15 mouse cellular contexts compared by ENCODE assay signal in the genomic region with DNA sequence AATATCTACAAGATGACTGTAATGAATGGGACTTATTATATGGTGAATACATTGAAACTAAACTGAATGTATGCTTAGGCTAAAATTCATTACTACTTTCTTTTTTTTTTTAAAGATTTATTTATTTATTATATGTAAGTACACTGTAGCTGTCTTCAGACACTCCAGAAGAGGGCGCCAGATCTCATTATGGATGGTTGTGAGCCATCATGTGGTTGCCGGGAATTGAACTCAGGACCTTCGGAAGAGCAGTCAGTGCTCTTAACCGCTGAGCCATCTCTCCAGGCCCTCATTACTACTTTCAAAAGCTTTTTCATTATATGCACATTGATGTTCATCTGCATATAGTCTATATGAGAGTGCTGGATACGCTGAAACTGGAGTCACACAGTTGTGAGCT. TPM values are rescaled to one million over a fixed set of nuclear protein-coding genes. Genes with fewer than 3 reads are reported as not detected.
"Had no signal": no experiment of that assay in that cellular context is flagged by ENCODE, and none has a peak within 500 bp of the region (broad histone marks: within the 10 kb centered on the region; RNA-seq: fewer than 3 reads in every experiment).

No protein-coding gene starts in this region.

RNA-seq across cellular contexts. Expression of a gene that starts 54.3 kb away (rescaled TPM):
- total RNA-seq: megakaryocyte progenitor cell, adult 5-6 weeks; monocyte, adult 5-6 weeks; neutrophil, adult 5-6 weeks had no signal
- polyA plus RNA-seq: liver, postnatal 0 days; lung, embryonic 15.5 days; macrophage; midbrain, embryonic 12.5 days; midbrain, embryonic 14.5 days; midbrain, embryonic 16.5 days; neural tube, embryonic 12.5 days; neural tube, embryonic 14.5 days; spleen, adult 2 months; stomach, embryonic 15.5 days; thymus, adult 2 months; urinary bladder, adult 2 months had no signal
